In the genomic region with DNA sequence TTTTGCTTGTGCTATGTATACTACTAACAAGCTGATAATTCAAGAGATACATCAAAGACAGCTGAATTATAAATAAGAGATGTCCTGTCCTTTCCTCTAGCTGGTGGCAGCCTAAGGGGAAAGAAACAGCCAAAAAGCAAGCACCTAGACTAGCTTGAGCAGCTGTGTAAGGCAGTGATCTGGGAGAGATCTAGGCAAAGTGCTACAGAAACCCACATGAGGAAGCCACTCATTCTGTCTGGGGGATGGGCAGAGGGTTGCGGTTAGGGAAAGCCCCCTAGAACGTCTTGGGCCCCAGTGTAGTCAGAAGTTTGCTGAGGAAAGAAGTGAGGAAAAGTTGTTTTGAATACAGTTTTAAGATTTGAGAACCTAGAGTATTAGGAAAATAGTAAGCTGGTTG, we compare ENCODE assay signal across 8 mouse cellular contexts. TPM values are rescaled to one million over a fixed set of nuclear protein-coding genes. Genes with fewer than 3 reads are reported as not detected.
DNase-seq lines count a peak whose midpoint lies in the region; ATAC-seq and TF ChIP-seq lines count a peak whose summit lies in the region.

No protein-coding gene starts in this region.

- peak overlapping the region; percentile 89 for H3K4me3 ChIP-seq in hindbrain, postnatal 0 days (ENCODE audit: low read length)
- H3K4me3 ChIP-seq in midbrain, embryonic 10.5 days, result peak overlapping the region; percentile 98
- H3K4me3 ChIP-seq in thymus, adult 2 months (ENCODE audit: control insufficient read depth, insufficient read depth, low read length), result peak overlapping the region; percentile 57

- ATAC-seq in hindbrain, postnatal 0 days, result no peak

- no peaks in the 10 kb centered on the region for H3K9me3 ChIP-seq in hindbrain, postnatal 0 days (ENCODE audit: low read length)
- no peaks in the 10 kb centered on the region for H3K9me3 ChIP-seq in midbrain, embryonic 10.5 days (replicated peaks)

- no peak overlapping the region for H3K27ac ChIP-seq in hindbrain, postnatal 0 days
- no peak overlapping the region for H3K27ac ChIP-seq in midbrain, embryonic 10.5 days (replicated peaks)
- H3K27ac ChIP-seq in thymus, adult 2 months (ENCODE audit: control insufficient read depth, insufficient read depth, low read length), result peak overlapping the region; percentile 85

- WGBS in hindbrain, postnatal 0 days, result 61% methylated on average over 2 of the region's 2 CpGs
- WGBS in midbrain, embryonic 10.5 days, result 79% methylated on average over 2 of the region's 2 CpGs
- WGBS in thymus, adult 2 months, result 0% methylated on average over 2 of the region's 2 CpGs

- H3K36me3 ChIP-seq in hindbrain, postnatal 0 days (ENCODE audit: insufficient read depth, low read length), result peaks cover 46% of the 10 kb centered on the region
- H3K36me3 ChIP-seq in midbrain, embryonic 10.5 days, result peaks cover 73% of the 10 kb centered on the region
- H3K36me3 ChIP-seq in thymus, adult 2 months (ENCODE audit: control insufficient read depth, insufficient read depth, low read length), result peaks cover 45% of the 10 kb centered on the region

- H3K4me1 ChIP-seq in hindbrain, postnatal 0 days (ENCODE audit: insufficient read depth, low read length), result peaks cover 20% of the 10 kb centered on the region
- peaks cover 34% of the 10 kb centered on the region for H3K4me1 ChIP-seq in midbrain, embryonic 10.5 days
- H3K4me1 ChIP-seq in thymus, adult 2 months (replicated peaks; ENCODE audit: control insufficient read depth, insufficient read depth, low read length), result peaks cover 6% of the 10 kb centered on the region

- H3K9ac ChIP-seq in hindbrain, postnatal 0 days (replicated peaks; ENCODE audit: low read length), result peak overlapping the region; percentile 97

- no peak for TF ChIP-seq POLR2A in thymus, adult 2 months (IDR thresholded peaks at IDR 0.05; ENCODE audit: control insufficient read depth, extremely low read depth, insufficient read depth, low read length, poor library complexity)

- intact Hi-C loops in gastrocnemius, postnatal 14 days (cut with DNase I; ENCODE audit: low total_unique reads), result no loop called here

- peak; percentile 10 for DNase-seq in gastrocnemius, postnatal 14 days
- DNase-seq in gastrocnemius, postnatal 10 days, result no peak
- DNase-seq in c-Kit-positive CD71-positive TER-119-positive erythroid progenitor cells, embryonic 14.5 days (ENCODE audit: low spot score), result peak; percentile 21
- no peak for DNase-seq in hindbrain, postnatal 0 days (ENCODE audit: low spot score)
- no peak for DNase-seq in midbrain, embryonic 10.5 days (ENCODE audit: low spot score)
- DNase-seq in thymus, adult 2 months, result peak; percentile 78
- no peak for DNase-seq in left cerebral cortex, adult 9 months (ENCODE audit: low spot score in 2 of 2)
- DNase-seq in testis, postnatal 10 days (ENCODE audit: low spot score), result no peak

- H3K4me2 ChIP-seq in hindbrain, postnatal 0 days (ENCODE audit: low read depth, low read length), result peak overlapping the region; percentile 94

- no peaks in the 10 kb centered on the region for H3K27me3 ChIP-seq in hindbrain, postnatal 0 days (ENCODE audit: insufficient read depth, low read length)
- no peaks in the 10 kb centered on the region for H3K27me3 ChIP-seq in midbrain, embryonic 10.5 days (ENCODE audit: low read depth, poor library complexity, severe bottlenecking)
- no peaks in the 10 kb centered on the region for H3K27me3 ChIP-seq in thymus, adult 2 months (ENCODE audit: control insufficient read depth, insufficient read depth, low read length)

- no peak for TF ChIP-seq CTCF in hindbrain, postnatal 0 days (IDR thresholded peaks at IDR 0.05; ENCODE audit: low read depth)
- TF ChIP-seq CTCF in thymus, adult 2 months (IDR thresholded peaks at IDR 0.05; ENCODE audit: borderline replicate concordance, control insufficient read depth, extremely low read depth, insufficient read depth, low read length, poor library complexity), result no peak

RNA-seq across cellular contexts. Expression of gene Fbrs, which starts 1.3 kb away (rescaled TPM):
- total RNA-seq in gastrocnemius, postnatal 14 days (2021), result 10 to 100 TPM; 20.0 to 24.1 TPM
- total RNA-seq in gastrocnemius, postnatal 10 days (2021), result 10 to 100 TPM; 29.5 to 35.8 TPM
- total RNA-seq in hindbrain, postnatal 0 days (2014; rRNA removed), result 36.6 and 40.7 TPM in 2 replicates
- polyA plus RNA-seq in hindbrain, postnatal 0 days (2015; fragmentation: Nextera tagmentation; extraction: Ambion mirVana), result 10.4 and 12.1 TPM in 2 replicates
- polyA plus RNA-seq in midbrain, embryonic 10.5 days (2016; fragmentation: Nextera tagmentation; extraction: Ambion mirVana), result 8.6 and 9.6 TPM in 2 replicates
- 122 and 128 TPM in 2 replicates for polyA plus RNA-seq in thymus, adult 2 months (2012; rRNA removed)

RNA-seq across cellular contexts. Expression of gene Prr14, which starts 20.9 kb away (rescaled TPM):
- 10 to 100 TPM; 17.2 to 19.4 TPM for total RNA-seq in gastrocnemius, postnatal 14 days (2021)
- total RNA-seq in gastrocnemius, postnatal 10 days (2021), result 10 to 100 TPM; 16.2 to 25.3 TPM
- total RNA-seq in hindbrain, postnatal 0 days (2014; rRNA removed), result 57.2 and 58.5 TPM in 2 replicates
- 27.0 and 31.4 TPM in 2 replicates for polyA plus RNA-seq in hindbrain, postnatal 0 days (2015; fragmentation: Nextera tagmentation; extraction: Ambion mirVana)
- polyA plus RNA-seq in midbrain, embryonic 10.5 days (2016; fragmentation: Nextera tagmentation; extraction: Ambion mirVana), result 56.0 and 59.6 TPM in 2 replicates
- polyA plus RNA-seq in thymus, adult 2 months (2012; rRNA removed), result 191 and 212 TPM in 2 replicates

RNA-seq across cellular contexts. Expression of gene Zfp689, which starts 31.4 kb away (rescaled TPM):
- total RNA-seq in gastrocnemius, postnatal 14 days (2021), result 1 to 10 TPM; 1.0 to 1.5 TPM
- total RNA-seq in gastrocnemius, postnatal 10 days (2021), result 1 to 10 TPM; 1.8 to 1.9 TPM
- total RNA-seq in hindbrain, postnatal 0 days (2014; rRNA removed), result 8.6 and 9.4 TPM in 2 replicates
- polyA plus RNA-seq in hindbrain, postnatal 0 days (2015; fragmentation: Nextera tagmentation; extraction: Ambion mirVana), result 7.7 and 7.9 TPM in 2 replicates
- 13.9 and 16.4 TPM in 2 replicates for polyA plus RNA-seq in midbrain, embryonic 10.5 days (2016; fragmentation: Nextera tagmentation; extraction: Ambion mirVana)
- 8.1 and 9.4 TPM in 2 replicates for polyA plus RNA-seq in thymus, adult 2 months (2012; rRNA removed)

RNA-seq across cellular contexts. Expression of gene Srcap, which starts 31.5 kb away (rescaled TPM):
- 10 to 100 TPM; 45.4 to 46.3 TPM for total RNA-seq in gastrocnemius, postnatal 14 days (2021)
- total RNA-seq in gastrocnemius, postnatal 10 days (2021), result 10 to 100 TPM; 56.8 to 66.1 TPM
- 49.0 and 174 TPM in 2 replicates for total RNA-seq in hindbrain, postnatal 0 days (2014; rRNA removed)
- polyA plus RNA-seq in hindbrain, postnatal 0 days (2015; fragmentation: Nextera tagmentation; extraction: Ambion mirVana), result 29.4 and 29.7 TPM in 2 replicates
- polyA plus RNA-seq in midbrain, embryonic 10.5 days (2016; fragmentation: Nextera tagmentation; extraction: Ambion mirVana), result 52.6 and 56.1 TPM in 2 replicates
- 92.3 and 131 TPM in 2 replicates for polyA plus RNA-seq in thymus, adult 2 months (2012; rRNA removed)

RNA-seq across cellular contexts. Expression of gene Gm42715, which starts 39.1 kb away (rescaled TPM):
- total RNA-seq in gastrocnemius, postnatal 14 days (2021), result 1 to 10 TPM; 8.4 to 8.5 TPM
- 10 to 100 TPM; 10.3 to 10.5 TPM for total RNA-seq in gastrocnemius, postnatal 10 days (2021)
- total RNA-seq in hindbrain, postnatal 0 days (2014; rRNA removed), result 18.9 and 27.6 TPM in 2 replicates
- 11.1 and 11.2 TPM in 2 replicates for polyA plus RNA-seq in hindbrain, postnatal 0 days (2015; fragmentation: Nextera tagmentation; extraction: Ambion mirVana)
- polyA plus RNA-seq in midbrain, embryonic 10.5 days (2016; fragmentation: Nextera tagmentation; extraction: Ambion mirVana), result 14.3 and 18.8 TPM in 2 replicates
- 10.4 and 14.1 TPM in 2 replicates for polyA plus RNA-seq in thymus, adult 2 months (2012; rRNA removed)

Comparison
In these comparisons a context has a peak if more than half of its experiments do, and no peak if none do; other contexts are left out.
1. DNase-seq: peak in gastrocnemius, postnatal 14 days (single experiment), c-Kit-positive CD71-positive TER-119-positive erythroid progenitor cells, embryonic 14.5 days (single experiment) and thymus, adult 2 months (single experiment); none in gastrocnemius, postnatal 10 days (single experiment), hindbrain, postnatal 0 days (single experiment), midbrain, embryonic 10.5 days (single experiment), left cerebral cortex, adult 9 months (0 of 2) and testis, postnatal 10 days (single experiment).
2. Peak in every context shown above with its lines, with median percentiles within 50 percentile points of each other: H3K4me3 ChIP-seq.